Mouse (Mus musculus) cortical plate, adult 2 months (tissue): ENCODE data around the gene Tsga10ip.

ENCODE experiments used
- CTCF ChIP-seq: fragments of 200-500 bp; IDR thresholded peaks from 2 replicates; pipeline ENCODE4 v1.5.1; 2011; ENCODE audit warnings: mild to moderate bottlenecking, control low read depth, low read length; ENCODE audit not compliant: insufficient read depth; ENCODE audit errors: extremely low read depth
- POLR2A ChIP-seq: fragments of 200-500 bp; IDR thresholded peaks from 2 replicates; pipeline ENCODE4 v1.6.1; 2011; ENCODE audit warnings: mild to moderate bottlenecking, low read length, control low read depth; ENCODE audit not compliant: insufficient read depth; ENCODE audit errors: extremely low read depth

DNA sequence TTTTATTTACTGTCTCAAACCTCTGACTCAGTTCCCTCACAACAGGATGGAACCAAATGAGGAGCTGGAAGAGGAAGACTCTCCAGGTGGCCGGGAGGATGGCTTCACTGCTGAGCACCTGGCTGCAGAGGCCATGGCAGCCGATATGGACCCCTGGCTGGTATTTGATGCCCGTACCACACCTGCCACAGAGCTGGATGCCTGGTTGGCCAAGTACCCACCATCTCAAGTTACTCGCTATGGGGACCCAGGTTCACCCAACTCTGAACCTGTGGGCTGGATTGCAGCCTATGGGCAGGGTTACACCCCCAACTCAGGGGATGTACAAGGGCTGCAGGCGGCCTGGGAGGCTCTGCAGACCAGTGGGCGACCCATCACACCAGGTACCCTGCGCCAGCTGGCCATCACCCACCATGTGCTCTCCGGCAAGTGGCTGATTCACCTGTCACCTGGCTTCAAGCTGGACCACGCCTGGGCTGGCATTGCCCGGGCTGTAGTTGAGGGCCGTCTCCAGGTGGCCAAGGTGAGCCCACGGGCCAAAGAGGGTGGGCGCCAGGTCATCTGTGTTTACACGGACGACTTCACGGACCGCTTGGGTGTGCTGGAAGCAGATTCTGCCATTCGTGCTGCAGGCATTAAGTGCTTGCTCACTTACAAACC is 23.7 kb upstream of the Tsga10ip start:
- TF ChIP-seq CTCF (no peak), POLR2A (no peak)
